In genomic region chr7:15418046-15418445, GRCm38 (mm10) we compare ENCODE assay signal across 19 mouse cellular contexts. TPM values are rescaled to one million over a fixed set of nuclear protein-coding genes. Genes with fewer than 3 reads are reported as not detected.
"Had no signal": no experiment of that assay in that cellular context is flagged by ENCODE, and none has a peak within 500 bp of the region (broad histone marks: within the 10 kb centered on the region; RNA-seq: fewer than 3 reads in every experiment).

No protein-coding gene starts in this region.

RNA-seq across cellular contexts. Expression of gene Obox1, which starts 29.3 kb away (rescaled TPM):
- polyA plus RNA-seq: cortical plate, adult 2 months; embryonic facial prominence, embryonic 10.5 days; embryonic facial prominence, embryonic 11.5 days; embryonic facial prominence, embryonic 12.5 days; embryonic facial prominence, embryonic 13.5 days; embryonic facial prominence, embryonic 14.5 days; embryonic facial prominence, embryonic 15.5 days; erythroblast, embryonic 14.5 days; forebrain, embryonic 10.5 days; forebrain, embryonic 11.5 days; forebrain, embryonic 12.5 days; forebrain, embryonic 13.5 days; forebrain, embryonic 14.5 days; forebrain, embryonic 15.5 days; forebrain, embryonic 16.5 days; forebrain, postnatal 0 days; frontal cortex, adult 2 months; gonadal fat pad, adult 2 months; heart, adult 2 months had no signal

RNA-seq across cellular contexts. Expression of gene Obox2, which starts 29.5 kb away (rescaled TPM):
- polyA plus RNA-seq: cortical plate, adult 2 months; embryonic facial prominence, embryonic 10.5 days; embryonic facial prominence, embryonic 11.5 days; embryonic facial prominence, embryonic 12.5 days; embryonic facial prominence, embryonic 13.5 days; embryonic facial prominence, embryonic 14.5 days; embryonic facial prominence, embryonic 15.5 days; erythroblast, embryonic 14.5 days; forebrain, embryonic 10.5 days; forebrain, embryonic 11.5 days; forebrain, embryonic 12.5 days; forebrain, embryonic 13.5 days; forebrain, embryonic 14.5 days; forebrain, embryonic 15.5 days; forebrain, embryonic 16.5 days; forebrain, postnatal 0 days; frontal cortex, adult 2 months; gonadal fat pad, adult 2 months; heart, adult 2 months had no signal
